Mouse (Mus musculus): Measurements from ENCODE around the gene Ssc5d. TPM values are rescaled to one million over a fixed set of nuclear protein-coding genes. Genes with fewer than 3 reads are reported as not detected.

Ssc5d gene
- polyA plus RNA-seq, 1 experiment from 2014 or later, result 0.91 TPM

DNA sequence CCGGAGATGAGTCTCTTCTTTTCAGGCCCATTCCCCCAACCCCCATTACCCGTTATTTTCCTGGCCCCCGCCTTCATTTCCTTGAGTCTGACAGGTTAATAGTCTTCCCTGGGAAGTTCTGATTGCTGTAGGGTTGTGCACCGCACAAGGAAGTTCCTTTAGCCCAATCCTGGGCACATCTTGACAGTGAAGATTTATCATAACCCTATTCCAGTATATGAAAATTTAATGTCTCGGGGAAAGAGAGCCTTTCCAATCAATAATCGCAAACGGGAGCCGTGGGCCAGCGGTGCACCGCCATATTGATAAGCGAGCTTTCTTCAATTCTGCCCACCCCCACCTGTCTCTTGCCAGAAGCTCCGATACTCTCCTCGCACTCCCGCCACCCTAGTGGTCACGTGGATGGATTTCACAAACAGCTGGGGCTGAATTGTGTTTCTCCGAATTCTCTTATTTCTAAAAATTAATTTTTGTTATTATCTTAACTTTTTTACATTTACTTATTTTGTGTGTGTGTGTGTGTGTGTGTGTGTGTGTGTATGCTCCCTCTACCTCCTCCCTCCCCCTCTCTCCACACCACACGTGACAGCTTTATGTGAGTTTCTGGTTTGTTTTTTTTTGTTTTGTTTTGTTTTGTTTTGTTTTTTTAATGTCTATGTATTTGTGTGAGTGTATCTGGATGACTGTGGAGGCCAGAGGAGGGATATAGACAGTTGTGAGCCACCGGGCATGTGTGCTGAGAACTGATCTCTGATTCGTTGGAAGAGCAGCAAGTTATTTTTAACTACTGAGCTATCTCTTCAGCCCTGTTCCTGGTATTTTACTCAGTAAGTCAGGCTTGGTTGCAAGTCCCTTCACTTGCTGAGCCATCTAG is 25.7 kb upstream of the Ssc5d start:
- H3K36me3 ChIP-seq (ENCODE audit: control insufficient read depth, insufficient read depth, low read length), result no peaks in the 10 kb centered on the region
- peak overlapping the region; percentile 46 for H3K4me2 ChIP-seq (ENCODE audit: low read depth, low read length, severe bottlenecking)
- peaks cover 7% of the 10 kb centered on the region; the same call in 1 of the 2 replicates for H3K27me3 ChIP-seq (ENCODE audit: control insufficient read depth, insufficient read depth, low read length)
- no peak overlapping the region for H3K27ac ChIP-seq (ENCODE audit: low read depth, low read length)
- peaks cover 4% of the 10 kb centered on the region for H3K9me3 ChIP-seq (ENCODE audit: control insufficient read depth, low read length)
- WGBS, result 5% methylated on average over 19 of the region's 19 CpGs
- ATAC-seq (replicated peaks; ENCODE audit: low FRiP score) (0 out of 2 replicates have a peak, but pooled peaks have one; percentile 32), DNase-seq (ENCODE audit: low spot score) (no peak)
- H3K9ac ChIP-seq (ENCODE audit: low read length), result peak overlapping the region; percentile 27
- peak overlapping the region; percentile 12; the same call in 1 of the 2 replicates for H3K4me3 ChIP-seq (ENCODE audit: low read depth, low read length)
- H3K4me1 ChIP-seq (replicated peaks; ENCODE audit: control insufficient read depth, insufficient read depth, low read length), result 0 out of 2 replicates have a peak, but pooled peaks cover 2% of the 10 kb centered on the region

DNA sequence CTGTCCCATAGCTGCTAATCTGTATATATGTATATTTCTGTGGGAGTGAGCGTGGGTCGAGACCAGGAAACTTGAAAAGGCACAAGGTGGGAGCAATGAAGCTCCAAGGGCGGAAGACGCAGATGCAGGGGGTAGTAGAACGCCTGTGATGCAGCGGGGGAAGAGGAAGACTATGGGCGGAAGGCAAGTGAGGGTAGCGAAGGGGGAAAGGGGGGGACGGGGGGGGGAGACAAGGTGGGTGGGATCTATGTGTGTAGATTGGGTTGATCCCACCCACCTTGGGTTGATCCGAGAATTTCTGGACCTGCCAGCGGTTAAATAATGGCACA is 25.1 kb upstream of the Ssc5d start:
- Histone ChIP-seq H3K9ac (ENCODE audit: low read length) (no peak overlapping the region), H3K36me3 (ENCODE audit: control insufficient read depth, insufficient read depth, low read length) (no peaks in the 10 kb centered on the region), H3K9me3 (ENCODE audit: control insufficient read depth, low read length) (peaks cover 4% of the 10 kb centered on the region), H3K4me3 (ENCODE audit: low read depth, low read length) (no peak overlapping the region), H3K4me1 (replicated peaks; ENCODE audit: control insufficient read depth, insufficient read depth, low read length) (0 out of 2 replicates have a peak, but pooled peaks cover 2% of the 10 kb centered on the region), H3K27ac (ENCODE audit: low read depth, low read length) (no peak overlapping the region), H3K27me3 (ENCODE audit: control insufficient read depth, insufficient read depth, low read length) (peaks cover 7% of the 10 kb centered on the region; the same call in 1 of the 2 replicates), H3K4me2 (ENCODE audit: low read depth, low read length, severe bottlenecking) (no peak overlapping the region)
- no peak for DNase-seq (ENCODE audit: low spot score)
- no peak for ATAC-seq (replicated peaks; ENCODE audit: low FRiP score)
- 15% methylated on average over 11 of the region's 11 CpGs for WGBS

DNA sequence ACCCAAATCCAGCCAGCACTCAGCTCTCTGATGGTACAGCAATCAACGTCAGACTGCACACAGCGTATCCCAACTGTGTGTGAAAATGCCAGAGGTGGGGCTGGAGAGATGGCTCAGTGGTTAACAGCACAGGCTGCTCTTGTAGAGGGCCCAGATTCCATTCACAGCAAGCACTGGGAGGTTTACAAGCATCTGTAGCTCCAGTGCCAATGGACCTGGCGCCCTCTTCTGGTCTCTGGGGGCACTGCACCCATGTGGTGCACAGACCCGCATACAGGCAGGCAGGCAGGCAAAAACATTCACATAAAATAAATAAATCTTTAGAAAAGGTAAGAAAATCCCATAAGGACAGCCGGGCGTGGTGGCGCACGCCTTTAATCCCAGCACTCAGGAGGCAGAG is 24.4 kb upstream of the Ssc5d start:
- Histone ChIP-seq H3K4me1 (replicated peaks; ENCODE audit: control insufficient read depth, insufficient read depth, low read length) (peaks cover 2% of the 10 kb centered on the region; the same call in 1 of the 2 replicates), H3K36me3 (ENCODE audit: control insufficient read depth, insufficient read depth, low read length) (no peaks in the 10 kb centered on the region), H3K4me2 (ENCODE audit: low read depth, low read length, severe bottlenecking) (no peak overlapping the region), H3K27me3 (ENCODE audit: control insufficient read depth, insufficient read depth, low read length) (peaks cover 7% of the 10 kb centered on the region; the same call in 1 of the 2 replicates), H3K4me3 (ENCODE audit: low read depth, low read length) (no peak overlapping the region), H3K9ac (ENCODE audit: low read length) (no peak overlapping the region), H3K9me3 (ENCODE audit: control insufficient read depth, low read length) (peaks cover 4% of the 10 kb centered on the region), H3K27ac (ENCODE audit: low read depth, low read length) (no peak overlapping the region)
- WGBS, result 39% methylated on average over 8 of the region's 8 CpGs
- DNase-seq (ENCODE audit: low spot score), result peak; percentile 74
- no peak for ATAC-seq (replicated peaks; ENCODE audit: low FRiP score)

DNA sequence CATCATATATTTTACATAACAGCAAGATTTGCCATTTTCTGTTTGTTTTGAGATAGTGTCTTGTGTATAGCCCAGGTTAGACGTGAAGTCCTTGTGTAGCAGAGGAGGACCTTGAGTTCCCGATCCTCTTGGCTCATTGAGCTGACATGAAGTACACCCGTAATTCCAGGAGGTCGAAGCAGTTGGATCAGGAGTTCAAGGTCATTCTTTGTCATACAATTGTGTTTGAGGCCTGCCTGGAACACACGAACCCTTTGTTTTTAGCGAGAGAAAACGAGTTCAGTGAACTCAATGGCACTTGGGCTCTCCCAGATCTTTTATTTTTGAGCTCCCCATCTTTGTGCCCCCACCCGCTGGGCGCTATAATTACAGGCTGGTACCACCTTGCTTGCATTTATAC is 23.2 kb upstream of the Ssc5d start:
- Histone ChIP-seq H3K27me3 (ENCODE audit: control insufficient read depth, insufficient read depth, low read length) (peaks cover 7% of the 10 kb centered on the region; the same call in 1 of the 2 replicates), H3K9me3 (ENCODE audit: control insufficient read depth, low read length) (peaks cover 4% of the 10 kb centered on the region), H3K4me2 (ENCODE audit: low read depth, low read length, severe bottlenecking) (no peak overlapping the region), H3K27ac (ENCODE audit: low read depth, low read length) (no peak overlapping the region), H3K36me3 (ENCODE audit: control insufficient read depth, insufficient read depth, low read length) (no peaks in the 10 kb centered on the region), H3K9ac (ENCODE audit: low read length) (no peak overlapping the region), H3K4me3 (ENCODE audit: low read depth, low read length) (no peak overlapping the region), H3K4me1 (replicated peaks; ENCODE audit: control insufficient read depth, insufficient read depth, low read length) (peaks cover 9% of the 10 kb centered on the region)
- WGBS, result 66% methylated on average over 9 of the region's 9 CpGs
- no peak for DNase-seq (ENCODE audit: low spot score)
- no peak for ATAC-seq (replicated peaks; ENCODE audit: low FRiP score)

DNA sequence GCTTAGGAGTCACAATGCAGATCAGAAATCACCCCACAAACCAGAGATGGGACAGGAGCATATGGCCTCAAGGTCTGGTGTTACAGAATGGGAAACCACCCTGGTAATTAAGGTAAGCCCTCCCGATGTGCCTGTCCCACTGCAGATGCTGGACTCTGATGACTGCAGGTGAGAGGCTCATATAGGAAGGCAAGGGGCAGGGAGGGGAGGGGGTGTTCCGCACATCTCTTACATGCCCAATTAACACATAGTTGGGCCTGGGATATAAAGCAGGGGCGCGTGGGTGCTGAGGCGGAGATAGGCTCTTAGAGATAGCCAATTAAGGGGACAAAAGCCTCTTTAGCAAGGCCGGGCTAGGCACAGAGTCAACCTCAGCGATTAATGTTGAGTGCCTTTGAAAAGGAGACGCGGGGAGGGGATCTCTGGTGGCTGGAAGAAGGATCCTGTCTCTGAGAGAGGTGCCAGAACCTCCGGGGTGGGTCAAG is 19.1 kb upstream of the Ssc5d start, which contains the start of gene Gm36210:
Gm36210 (minus strand) TSS at position 51 of the 485 bp plus-strand sequence.
- no peak within 1 kb of the TSS for H3K4me2 ChIP-seq (ENCODE audit: low read depth, low read length, severe bottlenecking)
- no peaks in the 10 kb centered on the region; the same call in 1 of the 2 replicates for H3K9me3 ChIP-seq (ENCODE audit: control insufficient read depth, low read length)
- peaks cover 6% of the 10 kb centered on the region for H3K4me1 ChIP-seq (replicated peaks; ENCODE audit: control insufficient read depth, insufficient read depth, low read length)
- H3K27ac ChIP-seq (ENCODE audit: low read depth, low read length), result peak within 1 kb of the TSS; percentile 53; the same call in 1 of the 2 replicates
- 12% methylated on average over 10 of the region's 10 CpGs for WGBS
- no peaks in the 10 kb centered on the region for H3K27me3 ChIP-seq (ENCODE audit: control insufficient read depth, insufficient read depth, low read length)
- no peaks in the 10 kb centered on the region for H3K36me3 ChIP-seq (ENCODE audit: control insufficient read depth, insufficient read depth, low read length)
- DNase-seq (ENCODE audit: low spot score), result no peak
- peak within 1 kb of the TSS; percentile 32 for H3K9ac ChIP-seq (ENCODE audit: low read length)
- ATAC-seq (replicated peaks; ENCODE audit: low FRiP score), result peak; percentile 73
- H3K4me3 ChIP-seq (ENCODE audit: low read depth, low read length), result no peak within 1 kb of the TSS

DNA sequence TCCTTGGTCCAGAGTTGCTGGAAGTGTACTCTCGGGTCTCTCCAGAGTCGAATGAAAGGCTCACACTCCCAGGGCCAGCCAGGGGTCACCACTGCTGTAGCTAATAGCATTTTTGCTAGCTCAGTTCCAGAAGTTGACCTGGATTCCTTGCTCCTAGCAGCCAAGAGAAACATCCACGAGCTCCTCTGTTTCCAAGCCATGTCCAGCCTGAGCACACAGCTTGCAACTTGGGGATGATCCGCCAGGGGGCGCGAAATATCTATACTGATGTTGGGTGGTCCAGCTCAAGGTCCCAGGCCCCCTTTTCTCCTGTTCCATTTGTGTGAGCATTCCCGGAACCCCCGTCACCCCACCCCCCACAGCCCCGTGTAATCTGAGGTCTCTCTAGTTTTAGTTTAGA is 14.0 kb upstream of the Ssc5d start:
- Histone ChIP-seq H3K4me1 (replicated peaks; ENCODE audit: control insufficient read depth, insufficient read depth, low read length) (peaks cover 8% of the 10 kb centered on the region), H3K36me3 (ENCODE audit: control insufficient read depth, insufficient read depth, low read length) (no peaks in the 10 kb centered on the region), H3K27me3 (ENCODE audit: control insufficient read depth, insufficient read depth, low read length) (no peaks in the 10 kb centered on the region), H3K4me2 (ENCODE audit: low read depth, low read length, severe bottlenecking) (no peak overlapping the region), H3K9me3 (ENCODE audit: control insufficient read depth, low read length) (no peaks in the 10 kb centered on the region), H3K9ac (ENCODE audit: low read length) (no peak overlapping the region), H3K4me3 (ENCODE audit: low read depth, low read length) (no peak overlapping the region), H3K27ac (ENCODE audit: low read depth, low read length) (no peak overlapping the region)
- WGBS, result 36% methylated on average over 9 of the region's 9 CpGs
- ATAC-seq (replicated peaks; ENCODE audit: low FRiP score) (no peak), DNase-seq (ENCODE audit: low spot score) (peak; percentile 87)

DNA sequence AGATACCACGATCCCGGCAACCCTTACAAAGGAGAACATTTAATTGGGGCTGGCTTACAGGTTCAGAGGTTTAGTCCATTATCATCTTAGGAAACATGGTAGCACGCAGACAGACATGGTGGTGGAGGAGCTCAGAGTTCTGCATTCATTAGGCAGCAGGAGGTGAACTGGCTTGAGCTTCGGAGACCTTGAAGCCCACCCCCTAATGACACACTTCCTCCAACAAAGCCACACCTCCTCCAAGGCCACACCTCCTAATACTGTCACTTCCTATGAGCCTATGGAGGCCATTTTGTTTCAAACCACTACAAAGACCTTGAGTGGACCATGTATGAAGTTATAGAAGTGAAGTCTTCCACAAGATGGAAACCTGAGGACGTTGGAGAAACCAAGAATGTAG is 13.3 kb upstream of the Ssc5d start:
- no peaks in the 10 kb centered on the region for H3K9me3 ChIP-seq (ENCODE audit: control insufficient read depth, low read length)
- H3K9ac ChIP-seq (ENCODE audit: low read length), result no peak overlapping the region
- no peak overlapping the region for H3K27ac ChIP-seq (ENCODE audit: low read depth, low read length)
- H3K4me3 ChIP-seq (ENCODE audit: low read depth, low read length), result no peak overlapping the region
- no peak overlapping the region for H3K4me2 ChIP-seq (ENCODE audit: low read depth, low read length, severe bottlenecking)
- H3K27me3 ChIP-seq (ENCODE audit: control insufficient read depth, insufficient read depth, low read length), result no peaks in the 10 kb centered on the region
- 62% methylated on average over 5 of the region's 5 CpGs for WGBS
- no peaks in the 10 kb centered on the region for H3K36me3 ChIP-seq (ENCODE audit: control insufficient read depth, insufficient read depth, low read length)
- ATAC-seq (replicated peaks; ENCODE audit: low FRiP score) (no peak), DNase-seq (ENCODE audit: low spot score) (no peak)
- H3K4me1 ChIP-seq (replicated peaks; ENCODE audit: control insufficient read depth, insufficient read depth, low read length), result peaks cover 7% of the 10 kb centered on the region; the same call in 1 of the 2 replicates

DNA sequence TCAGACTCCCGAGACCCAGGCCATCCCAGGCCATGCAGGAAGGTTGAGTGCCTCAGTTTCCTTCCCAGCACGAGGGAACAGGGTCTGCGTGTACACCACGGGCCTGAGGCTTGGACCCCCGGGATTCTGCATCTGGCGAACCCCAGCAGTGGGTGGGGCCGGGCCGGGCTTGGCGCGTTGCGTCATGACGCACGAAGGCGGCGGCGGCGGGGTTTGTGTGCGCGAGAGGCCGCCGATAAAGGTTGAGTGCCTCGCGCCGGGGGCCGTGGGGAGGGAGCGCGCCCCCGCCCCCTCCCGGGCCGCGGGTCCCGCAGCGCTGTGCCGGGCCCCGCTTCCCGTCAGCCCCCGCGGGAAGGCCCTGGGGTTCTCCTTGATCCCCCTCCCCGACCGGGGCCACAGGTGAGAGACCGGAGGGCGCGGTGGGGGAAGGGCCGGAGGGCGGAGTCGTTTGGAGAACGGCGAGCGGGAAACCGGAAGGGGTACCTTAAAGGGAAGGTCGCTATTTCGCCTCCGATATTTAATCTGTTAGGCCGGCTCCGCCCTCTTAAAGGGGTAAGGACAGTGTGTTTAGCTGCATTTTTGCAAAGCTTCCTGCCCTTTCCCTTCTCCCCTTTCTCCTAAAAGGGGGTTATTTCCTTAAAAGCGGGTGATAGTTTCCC is 10.4 kb upstream of the Ssc5d start, which contains the start of gene Zfp628:
Zfp628 (plus strand) TSS at position 211 of the 659 bp plus-strand sequence.
- Histone ChIP-seq H3K4me2 (ENCODE audit: low read depth, low read length, severe bottlenecking) (peak within 1 kb of the TSS; percentile 90), H3K9me3 (ENCODE audit: control insufficient read depth, low read length) (no peaks in the 10 kb centered on the region), H3K27ac (ENCODE audit: low read depth, low read length) (peak within 1 kb of the TSS; percentile 81), H3K4me1 (replicated peaks; ENCODE audit: control insufficient read depth, insufficient read depth, low read length) (peaks cover 7% of the 10 kb centered on the region; the same call in 1 of the 2 replicates), H3K36me3 (ENCODE audit: control insufficient read depth, insufficient read depth, low read length) (peaks cover 3% of the 10 kb centered on the region; the same call in 1 of the 2 replicates), H3K4me3 (ENCODE audit: low read depth, low read length) (peak within 1 kb of the TSS; percentile 70), H3K27me3 (ENCODE audit: control insufficient read depth, insufficient read depth, low read length) (no peaks in the 10 kb centered on the region), H3K9ac (ENCODE audit: low read length) (peak within 1 kb of the TSS; percentile 94)
- WGBS, result under 1% methylated on average over 56 of the region's 56 CpGs
- DNase-seq (ENCODE audit: low spot score) (peak; percentile 96), ATAC-seq (replicated peaks; ENCODE audit: low FRiP score) (peak; percentile 91)
